Mouse (Mus musculus) spleen, adult 2 months (tissue): ENCODE measurements at regions not wholly inside any gene's neighbourhood (a gene's known extent, or its start where the extent isn't known, plus 50 kb on each side); places are given as distances from the start of the nearest gene placed in this dataset.

Experiments
- CTCF ChIP-seq: fragments of 200-500 bp; IDR thresholded peaks from 2 replicates; pipeline ENCODE4 v1.5.1; 2011; ENCODE audit warnings: mild to moderate bottlenecking, inconsistent platforms; ENCODE audit not compliant: insufficient read depth, insufficient read length, insufficient replicate concordance; ENCODE audit errors: extremely low read depth
- POLR2A ChIP-seq: fragments of 200-500 bp; IDR thresholded peaks from 2 replicates; pipeline ENCODE4 v1.6.1; 2011; ENCODE audit warnings: low read depth, low read length, inconsistent platforms

DNA sequence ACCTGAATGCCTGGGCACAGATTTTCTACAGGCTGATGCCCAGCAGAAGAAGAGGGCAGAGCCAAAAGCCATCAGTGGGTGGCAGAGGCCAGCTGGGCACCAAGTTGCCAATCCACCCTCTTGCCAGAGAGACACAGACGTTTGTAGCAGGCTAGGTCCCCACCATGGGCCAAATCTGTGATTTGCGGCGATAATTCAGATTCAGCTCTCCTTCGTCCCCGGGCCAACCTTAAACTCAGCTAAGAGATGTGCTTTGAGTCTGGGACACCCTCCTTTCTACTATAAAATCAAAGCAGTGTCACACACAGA lies 152.2 kb downstream of the Bcl2l11 start:
- no peak for TF ChIP-seq CTCF
- TF ChIP-seq POLR2A, result no peak
